Mouse (Mus musculus) heart, postnatal 25 days (tissue): ENCODE measurements at regions not wholly inside any gene's neighbourhood (a gene's known extent, or its start where the extent isn't known, plus 50 kb on each side); places are given as distances from the start of the nearest gene placed in this dataset.

Source experiments
- DNase-seq: peaks from one replicate; pipeline ENCODE4 v3.0.0; 2022; ENCODE audit warnings: low spot score
- intact Hi-C: fragments of 180-260 bp; cut with DNase I; formaldehyde crosslinking; loops from one replicate; pipeline ENCODE4 v1.15.1; 2025

DNA sequence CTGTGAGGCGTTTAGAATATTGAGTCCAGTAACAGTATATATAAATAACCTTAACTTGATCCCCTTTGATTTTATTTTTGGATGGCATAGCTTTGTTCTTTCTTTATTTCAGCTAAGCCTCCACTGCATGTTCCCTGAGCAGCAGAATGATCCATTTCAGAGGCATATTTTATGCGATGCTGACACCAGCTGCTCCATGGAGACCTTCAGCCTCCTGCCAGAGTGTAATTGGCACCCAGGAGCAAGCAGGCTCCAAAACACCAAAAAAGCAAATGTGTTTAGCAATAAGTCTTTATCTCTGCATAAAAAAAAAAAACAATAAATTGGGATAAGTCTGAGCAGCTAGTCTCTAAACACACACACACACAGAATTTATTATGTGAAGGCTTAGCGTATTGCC lies 170.7 kb upstream of the Dkk2 start:
- DNase-seq = no peak
- intact Hi-C loops = no loop called here

DNA sequence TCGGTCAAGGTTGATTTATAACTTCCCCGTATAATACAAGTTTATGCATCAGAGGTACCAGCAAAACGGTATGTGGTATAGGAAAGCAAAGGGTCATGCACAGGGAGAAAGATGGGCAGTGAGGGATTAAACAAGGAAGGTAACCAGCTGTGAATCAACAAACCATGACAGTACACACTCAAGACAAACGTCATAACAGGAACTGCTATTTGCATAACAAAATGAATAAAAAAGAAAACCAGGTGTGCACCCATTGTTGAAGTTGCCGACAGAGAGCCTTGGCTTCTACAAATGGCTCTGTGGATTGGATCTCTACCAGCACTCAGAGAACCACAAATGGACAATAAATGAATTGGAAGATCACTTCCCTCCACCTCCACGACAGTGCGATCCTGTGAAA lies 170.1 kb upstream of the Dkk2 start:
- intact Hi-C loops = no loop called here
- DNase-seq = no peak

DNA sequence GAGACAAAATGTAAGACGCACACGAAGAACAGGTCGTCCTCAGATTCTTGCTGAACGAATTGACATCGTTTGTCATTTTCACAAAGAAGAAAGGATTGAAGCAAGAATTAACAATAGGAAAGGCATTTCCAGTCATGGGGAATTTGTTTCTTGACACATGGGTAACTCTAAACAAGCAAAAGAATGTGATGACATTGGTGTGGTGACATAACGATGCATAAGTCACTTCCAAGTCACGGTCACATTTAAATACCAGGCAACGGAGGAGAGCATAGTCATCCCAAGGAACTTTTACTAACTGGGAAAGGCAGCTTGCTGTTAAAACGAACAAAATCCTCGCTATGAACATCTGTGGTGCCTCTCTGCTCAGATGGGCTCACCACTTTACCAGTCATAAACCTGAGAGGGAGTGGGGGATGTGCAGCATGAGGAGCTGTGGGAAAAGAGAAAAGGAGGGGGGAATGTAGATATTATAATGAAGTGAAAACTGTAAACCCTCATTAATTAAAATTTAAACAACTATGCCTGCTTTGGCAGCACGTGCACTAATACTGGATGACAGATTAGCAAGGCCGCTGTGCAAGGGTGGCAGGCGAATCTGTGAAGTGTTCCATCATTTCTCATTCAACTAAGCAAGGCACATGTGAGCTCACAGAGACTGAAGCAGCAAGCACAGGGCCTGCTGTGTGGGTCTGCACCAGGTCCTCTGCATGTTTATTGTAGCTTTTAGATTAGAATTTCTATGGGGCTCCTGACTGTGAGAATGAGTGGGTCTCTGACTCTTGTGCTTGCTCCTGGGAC lies 167.2 kb upstream of the Dkk2 start:
- DNase-seq = no peak
- intact Hi-C loops = no loop called here

DNA sequence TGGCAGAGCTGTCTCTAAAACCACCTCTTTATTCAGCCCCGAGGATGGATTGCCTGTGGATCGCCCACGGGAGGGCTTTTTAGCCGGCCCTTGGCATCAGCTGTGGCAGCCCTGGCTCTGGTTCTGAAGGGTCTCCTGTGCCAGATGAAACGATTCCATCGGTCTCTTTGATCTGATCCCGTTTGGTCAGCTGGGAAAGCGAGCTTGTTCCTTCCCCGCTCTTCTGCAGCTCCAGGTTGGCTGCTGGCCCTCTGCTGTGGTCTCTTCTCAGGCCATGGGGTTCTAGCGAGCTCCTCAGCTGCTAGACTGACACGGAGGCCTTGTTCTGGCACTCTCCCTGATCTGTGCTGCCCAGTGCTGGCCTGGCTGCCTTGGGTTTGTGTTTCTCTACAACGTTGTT lies 165.6 kb upstream of the Dkk2 start:
- intact Hi-C loops = no loop called here
- DNase-seq = no peak

DNA sequence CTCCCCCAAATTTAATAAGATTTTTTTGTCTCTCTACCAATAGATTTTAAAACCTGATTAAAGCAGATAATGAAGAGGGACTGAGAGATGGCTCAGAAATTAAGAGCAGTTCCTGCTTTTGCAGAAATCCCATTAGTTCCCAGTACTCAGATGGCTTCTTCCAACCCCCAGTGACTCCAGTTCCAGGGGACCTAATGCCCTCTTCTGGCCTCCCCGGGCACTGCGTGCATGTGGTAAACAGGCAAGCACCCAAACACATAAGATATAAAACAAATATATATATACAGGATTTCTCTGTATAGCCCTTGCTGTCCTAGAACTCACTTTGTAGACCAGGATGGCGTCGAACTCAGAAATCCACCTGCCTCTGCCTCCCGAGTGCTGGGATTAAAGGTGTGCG lies 163.9 kb upstream of the Dkk2 start:
- no peak for DNase-seq
- intact Hi-C loops = no loop called here

DNA sequence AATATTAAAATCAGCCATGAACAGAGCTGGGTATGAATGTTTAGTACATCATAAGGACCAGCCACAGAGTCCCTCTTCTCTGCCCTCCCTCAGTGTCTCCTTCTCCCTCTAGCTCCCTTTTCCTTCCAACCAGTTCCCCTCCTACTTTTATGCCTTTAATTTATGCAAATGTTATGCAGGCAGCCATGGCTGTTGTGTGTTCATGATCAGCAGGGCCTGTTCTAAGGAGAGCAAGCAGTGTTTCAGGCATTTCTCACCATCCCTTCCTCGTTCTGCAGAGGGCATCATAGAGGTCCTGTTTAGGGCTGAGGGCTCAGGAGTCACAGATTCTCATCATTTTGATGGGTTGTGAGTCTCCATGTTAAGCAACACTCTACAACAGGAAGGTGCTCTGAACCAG lies 162.4 kb upstream of the Dkk2 start:
- no peak for DNase-seq
- intact Hi-C loops = no loop called here

DNA sequence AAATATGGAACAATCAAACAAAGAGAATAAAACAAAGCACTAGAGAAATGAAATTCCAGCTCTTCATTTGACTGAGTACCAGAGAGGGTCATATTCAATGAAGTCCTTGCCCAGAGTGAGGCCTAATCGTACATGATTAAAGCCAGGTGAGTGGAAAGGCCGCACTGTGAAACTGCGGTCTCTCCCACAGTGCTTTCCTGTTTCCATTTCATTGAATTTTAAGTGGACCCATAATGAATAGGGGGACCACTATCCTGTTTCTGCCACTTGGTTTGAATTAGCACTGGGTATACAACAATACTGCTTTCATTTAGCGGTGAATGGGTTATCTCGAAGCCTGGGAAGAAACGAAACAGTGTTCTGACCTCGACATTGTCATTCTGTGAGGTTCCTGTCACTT lies 144.2 kb upstream of the Dkk2 start:
- intact Hi-C loops = no loop called here
- DNase-seq = no peak

DNA sequence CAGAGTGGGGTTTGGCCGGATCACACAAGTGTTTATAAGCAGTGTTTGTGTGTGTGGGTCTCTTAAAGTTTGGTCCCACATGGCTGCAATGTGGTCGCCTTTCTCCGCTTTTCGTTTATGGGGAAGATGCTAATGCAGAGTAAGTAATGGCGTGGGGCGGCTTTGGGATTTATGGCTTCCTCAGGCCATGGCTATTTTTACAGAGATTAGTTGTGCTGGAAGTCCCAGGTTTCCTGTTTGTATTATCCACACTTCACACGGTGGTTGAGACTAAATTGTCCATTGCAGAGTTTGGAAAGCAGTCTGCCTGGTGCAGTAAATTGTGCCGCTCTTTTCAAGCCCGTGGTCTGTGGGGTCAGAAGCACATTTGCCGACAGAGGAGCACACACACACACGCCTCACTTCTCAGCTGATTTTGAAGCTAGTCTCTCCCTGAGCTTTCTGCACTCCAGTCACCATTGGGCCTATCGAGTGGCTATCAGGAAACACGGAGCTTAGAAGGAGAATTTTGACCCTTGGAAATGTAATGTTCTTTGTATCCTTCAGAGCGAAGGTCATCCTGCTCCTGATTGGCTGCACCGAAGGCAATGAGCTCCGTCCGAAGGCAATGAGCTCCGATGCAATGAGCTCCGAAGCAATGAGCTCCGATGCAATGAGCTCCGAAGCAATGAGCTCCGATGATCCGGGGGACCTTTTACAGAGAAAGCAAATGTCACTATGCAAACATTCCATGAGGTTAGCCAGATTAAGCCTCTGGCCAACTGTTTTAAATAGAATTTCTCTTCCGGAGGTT lies 142.9 kb upstream of the Dkk2 start:
- DNase-seq = no peak
- intact Hi-C loops = no loop called here

DNA sequence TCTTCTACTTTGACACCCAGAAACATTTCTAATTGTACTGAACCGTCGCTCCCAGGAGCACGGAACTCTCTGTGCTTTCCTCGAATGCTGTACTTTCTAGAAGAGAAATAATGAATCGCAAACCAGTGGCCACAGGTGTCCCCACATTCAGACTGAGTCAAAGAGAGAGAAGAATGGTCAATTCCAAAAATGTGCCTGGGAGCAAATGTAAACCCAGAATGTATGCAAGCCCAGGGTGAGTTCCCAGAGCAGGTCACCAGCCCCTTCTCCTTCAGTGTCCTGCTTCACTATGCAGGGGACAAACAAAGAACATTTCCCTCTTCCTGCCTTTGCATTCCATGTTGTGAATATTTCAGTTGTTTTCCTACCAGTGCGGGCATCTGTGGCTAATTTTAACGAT lies 141.7 kb upstream of the Dkk2 start:
- intact Hi-C loops = no loop called here

DNA sequence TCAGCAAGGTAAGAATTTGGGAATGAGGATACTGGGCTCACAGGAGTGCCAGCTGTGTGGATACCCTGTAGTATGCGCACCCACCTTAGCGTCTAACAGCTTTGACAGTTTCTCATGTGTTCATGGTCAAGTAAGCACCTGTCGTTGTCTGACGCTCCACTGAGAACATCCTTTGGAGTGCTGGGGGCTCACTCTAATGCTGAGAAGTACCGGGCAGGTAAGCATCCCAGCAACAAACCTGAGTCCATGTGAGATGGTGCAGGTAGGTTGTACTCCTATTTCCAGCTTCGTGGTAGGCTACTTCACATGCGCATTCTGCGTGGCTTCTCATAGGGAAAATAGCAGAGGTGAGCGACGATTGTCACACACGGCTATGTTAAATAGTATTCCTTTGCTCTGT lies 129.3 kb upstream of the Dkk2 start:
- no peak for DNase-seq
- intact Hi-C loops = no loop called here

More for the DNA sequence above, 141.7 kb upstream of the Dkk2 start:
- DNase-seq = no peak

DNA sequence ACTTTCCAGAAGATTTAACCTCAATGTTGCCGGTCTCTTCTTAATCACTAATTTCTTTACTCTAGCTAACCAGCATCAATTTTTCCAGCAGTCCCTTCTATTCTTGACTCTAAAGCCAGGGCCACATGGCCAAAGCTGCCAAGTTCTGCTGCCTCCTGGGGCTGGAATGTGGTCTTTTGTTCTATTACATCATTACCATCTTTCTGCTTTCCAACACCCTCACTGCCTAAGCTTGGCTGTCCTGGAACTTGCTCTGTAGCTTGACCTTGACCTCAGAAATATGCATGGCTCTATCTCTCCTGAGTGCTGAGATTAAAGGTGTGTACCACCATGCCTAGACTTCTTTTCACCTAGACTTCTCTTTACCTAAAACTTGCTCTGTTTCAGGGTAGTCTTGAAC lies 124.5 kb upstream of the Dkk2 start:
- intact Hi-C loops = no loop called here
- DNase-seq = no peak

DNA sequence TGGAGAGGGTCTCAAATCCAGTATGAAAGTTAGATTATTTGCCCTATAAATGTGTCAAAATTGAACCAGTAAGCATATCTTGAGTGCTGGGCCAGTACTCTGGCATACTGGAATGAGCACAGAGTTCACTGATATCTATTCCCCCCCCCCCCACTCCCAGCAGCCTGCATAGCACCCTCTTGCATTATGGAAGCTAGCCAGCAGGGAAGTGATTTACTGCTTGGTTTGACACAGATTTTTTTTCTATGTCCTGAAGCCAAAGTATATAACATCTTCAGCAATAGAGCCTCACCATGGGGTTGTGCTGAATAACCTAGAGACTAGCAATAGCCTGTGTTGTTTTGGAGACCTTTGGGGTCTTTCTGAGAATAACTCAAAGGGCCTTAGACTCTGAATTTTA lies 123.5 kb upstream of the Dkk2 start:
- intact Hi-C loops = no loop called here

DNA sequence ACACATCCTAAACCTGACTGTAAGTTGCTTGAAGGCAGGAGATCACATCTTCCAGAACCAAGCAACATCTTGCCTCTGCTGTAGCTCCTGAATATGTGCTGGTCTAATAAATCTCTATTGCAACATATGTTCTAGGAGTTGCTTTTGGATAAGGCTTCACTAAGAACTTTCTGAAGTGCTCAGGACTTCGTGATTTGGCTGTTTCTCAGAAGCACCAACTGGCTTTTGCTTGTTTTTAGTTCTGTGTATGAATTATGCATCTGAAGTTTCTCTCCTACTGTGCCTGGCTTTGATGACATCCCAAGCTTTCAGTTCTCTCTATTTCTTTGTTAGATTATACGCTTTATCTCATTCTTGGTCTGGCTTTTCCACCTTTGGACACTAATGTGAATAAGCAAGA lies 122.2 kb upstream of the Dkk2 start:
- no peak for DNase-seq

More for the DNA sequence above, 123.5 kb upstream of the Dkk2 start:
- no peak for DNase-seq

DNA sequence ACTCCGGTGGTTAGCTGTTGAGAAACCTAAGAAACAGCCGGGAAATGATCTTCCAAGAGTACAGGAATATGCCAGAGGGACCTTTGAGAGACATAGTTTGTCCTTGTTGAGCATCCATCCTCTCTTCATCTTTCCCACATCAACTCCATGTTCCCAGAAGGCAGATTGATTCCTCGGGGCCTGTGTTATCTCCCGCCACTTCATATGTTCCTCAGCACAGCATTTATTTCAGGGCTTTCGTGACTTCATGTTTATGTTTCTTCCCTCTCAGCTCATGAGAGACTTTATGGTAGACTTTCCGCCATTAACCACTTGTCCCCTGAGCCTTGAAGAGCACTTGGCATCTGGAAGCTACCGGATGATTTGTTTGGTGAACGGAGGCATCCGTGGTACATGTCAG lies 120.1 kb upstream of the Dkk2 start:
- no peak for DNase-seq
- intact Hi-C loops = no loop called here

More for the DNA sequence above, 122.2 kb upstream of the Dkk2 start:
- intact Hi-C loops = no loop called here

DNA sequence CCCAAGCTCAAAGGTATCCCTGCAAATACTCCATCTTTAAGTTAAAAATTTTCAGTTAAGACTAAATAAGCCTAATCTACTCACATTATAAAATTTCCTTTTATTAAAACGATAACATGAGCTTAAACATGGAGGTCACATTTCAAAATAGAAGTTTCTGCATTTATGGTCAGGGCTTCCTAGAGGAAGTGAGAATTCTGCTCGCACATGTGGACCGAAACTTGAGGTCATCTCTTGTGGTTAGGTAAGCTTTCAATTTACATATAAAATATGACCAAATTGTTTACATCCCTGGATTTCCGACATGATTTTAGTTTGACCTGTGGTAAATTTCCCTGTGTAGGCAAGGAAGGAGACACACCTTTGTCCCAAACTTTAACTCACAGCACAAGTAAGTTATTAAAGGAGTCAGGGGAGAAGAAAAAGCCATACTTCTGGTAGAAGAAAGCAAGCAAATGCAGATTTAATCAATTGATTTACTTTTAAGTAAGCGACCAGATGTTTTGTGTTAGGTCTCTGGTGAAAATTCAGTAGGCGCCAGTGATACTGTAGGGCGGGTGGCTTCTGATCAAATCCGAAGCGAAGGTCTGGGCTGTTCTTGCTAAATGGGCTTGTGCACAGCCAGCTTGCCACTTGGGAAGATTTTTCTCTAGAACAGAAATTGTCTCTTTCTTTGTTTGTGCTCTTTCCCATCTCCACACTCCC lies 119.5 kb upstream of the Dkk2 start:
- intact Hi-C loops = no loop called here
- no peak for DNase-seq

DNA sequence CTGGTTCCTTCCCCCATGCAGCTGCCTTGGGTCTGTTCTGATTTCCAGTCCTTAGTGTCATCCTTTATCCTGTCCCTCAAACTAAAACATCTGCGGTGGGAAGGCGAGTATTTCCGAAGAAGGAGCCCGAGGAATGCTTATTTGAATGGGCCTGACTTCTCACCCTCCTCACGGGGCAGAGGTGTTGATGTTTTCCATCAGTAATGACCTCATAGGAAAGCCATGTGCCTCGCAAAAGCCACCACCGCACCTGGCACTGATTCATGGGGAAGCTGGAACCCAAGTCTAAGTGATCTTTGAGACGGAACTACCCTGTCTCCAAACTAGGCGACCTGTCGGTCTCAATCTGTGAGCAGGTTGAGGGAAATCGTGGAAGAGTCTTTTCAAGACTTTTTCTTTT lies 117.8 kb upstream of the Dkk2 start:
- intact Hi-C loops = no loop called here
- no peak for DNase-seq

DNA sequence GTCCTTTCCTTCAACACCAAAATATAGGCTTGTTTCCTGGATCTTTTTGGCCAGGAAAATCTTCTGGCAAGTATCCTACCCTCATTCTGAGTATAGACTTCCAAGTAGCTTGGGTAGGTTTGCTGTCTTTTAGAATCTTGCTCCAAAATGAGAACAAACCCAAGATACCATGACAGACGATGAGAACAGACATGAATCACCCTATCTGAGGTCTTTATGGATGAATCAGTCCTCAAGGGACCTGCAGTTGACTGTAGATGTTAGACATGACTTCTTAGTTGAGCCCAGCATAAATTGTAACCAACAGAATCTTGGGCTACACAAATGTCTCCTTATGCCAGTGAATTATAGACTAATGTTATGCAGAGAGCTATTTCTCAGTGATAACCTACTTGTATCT lies 114.3 kb upstream of the Dkk2 start:
- DNase-seq = no peak
- intact Hi-C loops = loop anchor here (10.0 kb wide), 1 partner anchor 114 kb away; the partner anchor contains the start of gene Dkk2

DNA sequence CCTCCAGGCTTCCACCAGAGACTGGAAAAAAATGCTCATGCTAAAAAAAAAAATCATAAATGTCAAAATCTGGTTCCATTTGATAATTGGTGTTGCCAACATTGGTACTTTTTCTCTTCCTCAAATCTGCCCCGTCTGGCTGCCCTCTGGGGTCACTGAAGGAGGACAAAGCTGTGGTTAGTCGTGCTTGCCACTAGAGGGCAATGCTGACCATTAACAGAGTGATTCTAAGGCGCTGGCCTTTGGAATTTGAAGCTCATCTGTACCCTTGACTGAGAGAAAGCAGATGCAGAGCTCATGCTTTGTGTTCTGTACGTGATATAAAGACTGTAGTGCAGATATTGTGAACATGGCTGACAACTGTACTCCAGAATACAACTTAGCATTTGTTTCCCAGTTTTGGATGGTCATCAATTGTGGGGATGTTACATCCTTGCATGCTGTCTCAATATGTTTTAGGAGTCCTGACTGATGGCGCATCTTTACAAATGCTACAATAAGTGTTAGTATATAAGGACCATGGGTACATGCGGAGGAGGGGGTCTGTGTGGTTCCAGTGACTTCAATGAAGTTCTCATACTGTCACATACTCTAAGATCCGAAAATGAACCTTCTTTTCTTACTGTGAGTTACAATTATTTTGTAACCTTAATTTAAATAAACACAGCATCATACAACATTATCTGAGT lies 109.0 kb upstream of the Dkk2 start:
- intact Hi-C loops = loop anchor here (10.0 kb wide), 1 partner anchor 109 kb away; the partner anchor contains the start of gene Dkk2
- no peak for DNase-seq

DNA sequence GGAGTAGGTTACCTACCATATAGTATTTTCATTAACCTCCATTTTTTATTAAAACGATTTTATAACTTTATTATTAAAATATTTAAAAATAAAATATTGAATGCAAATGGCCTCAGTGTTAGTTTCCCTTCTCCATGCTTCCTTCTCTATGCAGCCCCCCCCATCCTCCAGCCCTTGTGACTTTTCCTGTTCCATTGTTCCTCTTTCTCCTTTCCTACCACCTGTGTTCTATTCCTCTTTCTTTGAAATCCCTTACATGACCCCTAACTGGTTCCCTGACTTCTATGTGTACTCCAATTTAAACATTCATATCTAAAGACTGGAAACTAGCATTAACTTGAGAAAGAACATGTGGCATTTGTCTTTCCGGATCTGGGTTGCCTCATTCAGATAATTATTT lies 101.8 kb upstream of the Dkk2 start:
- intact Hi-C loops = no loop called here
- DNase-seq = no peak
